Mouse (Mus musculus) urinary bladder, adult 2 months (tissue): ENCODE data around the gene Sh3bp4. TPM values are rescaled to one million over a fixed set of nuclear protein-coding genes. Genes with fewer than 3 reads are reported as not detected.
A peak's percentile ranks its signal among the peaks of the same experiment; 100 is the strongest.

Source experiments
- DNase-seq: peaks from one replicate; pipeline ENCODE4 v3.0.0; 2022; ENCODE audit warnings: low spot score
- polyA plus RNA-seq: library from polyadenylated mRNA; depleted of rRNA; stranded (reverse); fragments of >200 nt; gene quantifications from 2 replicates; pipeline ENCODE4 v1.2.3, GENCODE M21; 2012; rRNA removed

The Sh3bp4 gene
- polyA plus RNA-seq = 11.4 and 12.0 TPM in 2 replicates

DNA sequence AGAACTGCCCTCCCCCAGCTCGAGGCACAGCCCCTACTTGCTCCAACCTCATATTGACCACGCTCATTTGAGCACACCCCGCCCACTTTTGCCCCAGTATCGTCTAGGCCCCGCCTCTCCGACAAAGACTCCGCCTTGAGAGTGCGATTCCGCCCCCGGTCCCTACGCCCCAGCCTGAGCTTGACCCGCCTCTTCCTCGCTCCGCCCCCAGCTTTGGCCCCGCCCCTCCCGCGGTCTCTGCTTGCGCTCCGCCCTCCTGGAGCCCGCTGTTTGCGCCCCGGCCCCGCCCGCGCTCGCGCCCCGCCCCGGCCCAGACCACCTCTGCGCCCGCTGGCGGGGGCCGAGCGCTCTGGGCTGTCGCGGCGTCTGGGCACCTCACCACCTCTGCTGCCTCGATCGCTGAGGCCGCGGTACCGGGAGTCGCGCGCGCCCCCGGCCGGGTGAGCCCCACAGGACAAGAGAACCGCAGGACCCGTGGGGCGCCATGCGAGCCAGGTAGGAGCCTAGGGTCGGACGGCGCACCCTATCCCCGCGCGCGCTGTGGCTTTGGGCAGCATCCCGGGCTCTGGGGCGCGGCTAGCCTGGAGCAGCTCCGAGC, at the start of gene Sh3bp4:
Sh3bp4 (plus strand) TSS at position 313 of the 598 bp plus-strand sequence.
- DNase-seq = peak; percentile 95

- DNase-seq = no peak
Measured at GRCm38 (mm10) chr1:89022997-89023396, 47.2 kb upstream of the Sh3bp4 start.

DNA sequence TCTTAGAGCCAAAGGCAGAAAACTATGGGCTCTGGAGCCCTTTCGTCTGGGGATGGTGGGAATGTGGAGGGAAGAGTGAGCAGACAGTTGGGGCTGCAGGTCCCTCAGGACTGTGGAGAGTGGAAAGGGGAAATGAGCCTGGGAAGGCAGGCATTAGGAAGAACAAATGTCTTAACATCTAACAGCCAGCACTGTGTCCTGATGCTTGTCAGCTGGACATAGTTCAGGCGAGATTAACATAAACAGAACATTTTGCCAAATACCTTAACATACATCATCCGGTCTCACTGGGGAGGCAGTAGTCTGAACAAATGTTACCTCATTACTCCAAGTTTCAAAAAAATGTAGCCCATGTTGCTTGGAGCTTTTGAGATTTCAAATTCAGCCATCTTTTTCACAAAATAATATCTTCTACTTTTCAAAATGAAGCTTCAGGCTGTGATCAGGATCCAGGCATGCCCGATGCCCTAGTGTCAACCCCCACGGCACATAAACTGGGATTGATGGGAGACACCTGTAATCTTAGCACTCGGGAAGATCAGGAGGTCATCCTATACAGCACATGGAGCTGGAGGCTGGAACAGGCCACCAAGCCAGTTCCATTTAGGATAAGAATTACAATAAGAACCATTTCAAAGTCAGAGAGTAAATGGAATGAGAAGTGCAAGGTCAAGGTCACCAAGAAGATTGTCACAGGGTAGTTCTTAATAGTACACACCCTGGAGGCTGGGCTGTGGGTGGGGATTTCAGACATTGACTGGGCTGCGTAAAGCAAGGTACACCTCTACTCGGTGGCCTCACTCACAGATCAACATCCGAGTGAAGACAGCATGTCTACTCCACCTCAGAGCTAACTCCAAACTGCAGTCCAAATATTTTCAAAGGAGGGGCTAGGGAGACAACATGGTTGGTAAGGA, 45.3 kb upstream of the Sh3bp4 start:
- no peak for DNase-seq

DNA sequence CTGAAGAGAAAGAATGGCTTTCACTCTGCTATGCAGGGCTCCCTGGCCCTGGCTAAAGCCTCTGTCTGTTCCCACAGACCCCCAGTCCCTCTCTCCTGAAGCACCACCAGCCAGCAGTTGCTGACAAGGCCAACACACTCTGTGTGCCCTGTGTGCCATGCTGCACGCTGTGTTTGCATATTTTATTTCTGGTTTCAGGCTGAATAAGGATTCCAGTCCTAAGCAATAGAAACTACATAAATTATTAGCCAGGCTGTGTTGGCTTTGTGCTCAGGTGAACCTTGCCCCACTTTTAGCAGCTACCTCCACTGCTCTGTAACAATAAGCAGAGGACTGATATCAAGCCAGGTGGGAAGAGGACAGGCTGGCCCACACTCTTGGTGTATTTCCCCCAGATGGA, 44.2 kb upstream of the Sh3bp4 start:
- DNase-seq = no peak

- DNase-seq = no peak
Measured at GRCm38 (mm10) chr1:89029136-89029927, 40.9 kb upstream of the Sh3bp4 start.

DNA sequence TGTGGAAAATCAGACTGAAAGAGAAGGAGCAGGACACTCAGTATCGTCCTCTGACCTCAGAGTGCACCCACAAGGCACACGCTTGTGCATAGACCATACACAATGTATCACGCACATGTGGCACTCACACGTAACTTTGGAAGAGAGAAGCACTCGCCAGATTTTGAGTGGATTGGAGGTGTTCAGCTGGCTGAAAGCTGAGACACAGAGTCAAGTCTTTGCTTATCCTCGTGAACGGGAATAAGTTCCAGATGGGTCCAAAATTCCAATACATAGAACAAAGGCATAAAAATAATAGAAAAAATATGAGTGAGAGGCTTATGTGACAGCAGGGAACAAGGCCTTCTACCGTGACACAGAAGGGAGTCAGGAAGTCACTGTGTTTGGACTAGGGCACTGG, 36.6 kb upstream of the Sh3bp4 start:
- DNase-seq = no peak

- no peak for DNase-seq
Measured at GRCm38 (mm10) chr1:89034061-89034460, 36.2 kb upstream of the Sh3bp4 start.

DNA sequence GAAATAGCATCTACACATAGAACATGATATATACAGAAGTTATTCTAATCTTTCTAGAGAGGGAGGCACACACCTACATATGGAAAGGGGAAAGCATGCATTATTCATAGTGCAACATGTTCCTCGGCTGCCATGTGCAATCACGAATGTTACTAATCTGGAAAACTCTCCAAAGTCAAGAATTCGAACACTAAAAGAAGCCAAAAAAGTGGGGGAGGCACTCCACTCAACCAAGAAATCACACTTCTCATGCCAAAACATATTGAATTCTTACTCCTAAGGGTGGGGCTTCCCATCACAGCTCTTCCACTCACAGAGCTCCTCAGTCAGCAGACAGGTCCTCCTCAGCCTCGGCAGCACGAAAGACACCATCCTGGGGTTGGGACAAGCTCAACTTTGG, 35.1 kb upstream of the Sh3bp4 start:
- no peak for DNase-seq

DNA sequence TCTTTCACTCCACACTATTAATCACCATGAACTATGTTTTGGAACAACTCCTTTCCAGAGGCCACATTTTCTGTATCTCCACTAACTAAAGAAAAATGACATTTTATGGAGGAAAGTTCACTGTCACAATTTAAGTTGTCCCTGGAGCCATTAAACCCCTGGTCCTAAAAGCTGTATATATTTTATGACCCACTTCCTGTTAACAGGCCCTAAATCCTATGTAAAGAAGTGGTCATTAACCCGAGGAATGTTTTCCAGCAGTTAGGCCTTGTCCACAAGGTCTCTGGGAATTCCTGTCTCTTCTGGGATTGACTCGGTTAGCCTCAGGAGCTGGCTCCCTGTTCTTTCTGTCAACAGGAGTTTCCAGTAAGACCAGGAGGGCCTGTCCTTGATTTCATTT, 30.4 kb upstream of the Sh3bp4 start:
- DNase-seq = no peak

DNA sequence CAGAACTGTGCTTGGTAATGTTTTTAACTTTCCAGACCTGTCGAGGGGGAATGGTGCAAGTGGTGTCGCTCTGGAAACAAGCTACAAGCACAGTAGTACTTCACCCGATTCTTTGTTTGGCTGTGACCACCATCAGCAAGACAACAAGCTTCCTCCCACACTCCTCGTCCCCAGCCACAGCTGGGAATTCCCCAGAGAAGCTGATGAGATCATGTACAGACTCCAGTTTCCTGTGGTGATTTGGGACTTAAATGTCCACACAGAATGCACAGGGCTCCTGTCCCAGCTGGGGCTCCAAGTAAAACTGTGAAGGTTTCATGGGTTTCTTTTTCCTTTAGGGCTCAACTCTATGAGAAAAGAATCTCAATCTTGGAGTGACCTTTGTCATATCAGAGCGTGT, 28.9 kb upstream of the Sh3bp4 start:
- no peak for DNase-seq

- DNase-seq = no peak
Measured at GRCm38 (mm10) chr1:89042081-89042480, 28.1 kb upstream of the Sh3bp4 start.

DNA sequence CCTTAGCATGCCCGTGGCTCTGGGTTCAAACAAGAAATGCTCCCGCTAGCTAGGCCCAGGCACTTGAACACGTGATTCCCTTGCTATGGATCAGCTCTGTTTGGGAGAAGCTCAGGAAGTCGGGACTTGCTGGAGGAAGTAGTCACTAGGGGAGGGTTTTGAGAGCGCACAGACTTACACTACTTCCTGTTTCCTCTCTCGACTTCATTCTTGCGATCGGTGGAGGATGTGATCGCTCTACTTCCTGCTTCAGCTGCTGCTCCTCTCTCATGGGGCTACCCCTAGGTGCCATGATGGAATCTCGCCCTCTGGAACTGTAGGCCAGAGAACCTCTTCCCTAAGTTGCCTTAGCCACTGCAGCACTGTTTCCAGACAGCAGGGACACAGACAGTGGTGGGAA, 27.3 kb upstream of the Sh3bp4 start:
- DNase-seq = no peak

- DNase-seq = no peak
Measured at GRCm38 (mm10) chr1:89045403-89045802, 24.8 kb upstream of the Sh3bp4 start.

DNA sequence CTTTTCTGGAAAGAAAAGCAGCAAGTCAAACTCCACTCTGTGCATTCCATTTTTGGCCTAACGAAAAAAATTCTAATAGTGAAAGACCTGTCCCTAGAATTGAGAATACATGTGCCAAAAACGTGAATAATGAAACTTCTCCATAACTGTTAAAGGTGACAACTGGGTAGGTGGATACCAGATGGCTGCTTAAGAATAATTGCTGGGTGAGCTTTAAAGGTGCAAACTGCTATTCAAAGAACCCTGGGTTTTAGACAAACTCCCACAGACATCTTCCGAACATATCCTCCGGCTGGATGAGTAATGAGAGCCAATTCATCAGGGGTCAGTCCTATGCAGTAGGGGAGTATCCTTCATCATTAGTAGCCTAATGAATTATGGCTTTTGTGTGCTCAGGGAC, 20.7 kb upstream of the Sh3bp4 start:
- DNase-seq = no peak

DNA sequence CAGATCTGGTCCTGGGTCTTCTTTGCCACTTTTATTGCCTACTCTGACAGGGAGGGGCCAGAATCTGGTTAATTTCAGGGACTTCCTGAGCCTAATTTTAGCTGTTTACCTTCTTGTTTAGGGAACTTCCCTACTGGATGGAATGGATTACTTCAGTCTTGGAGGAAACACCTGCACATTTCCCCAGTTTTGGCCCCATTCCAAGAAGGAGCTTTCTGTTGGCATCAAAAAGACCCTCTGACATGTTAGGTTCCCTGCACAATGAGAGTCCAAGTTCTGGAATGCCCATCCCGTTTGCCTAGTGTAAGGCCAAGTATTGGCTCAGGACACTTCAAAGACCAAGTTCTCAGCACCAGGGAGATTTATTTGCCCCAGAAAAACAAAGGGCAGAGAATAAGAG, 14.0 kb upstream of the Sh3bp4 start:
- no peak for DNase-seq

GRCm38 (mm10) chr1:89057430-89057829, 12.8 kb upstream of the Sh3bp4 start:
- no peak for DNase-seq

DNA sequence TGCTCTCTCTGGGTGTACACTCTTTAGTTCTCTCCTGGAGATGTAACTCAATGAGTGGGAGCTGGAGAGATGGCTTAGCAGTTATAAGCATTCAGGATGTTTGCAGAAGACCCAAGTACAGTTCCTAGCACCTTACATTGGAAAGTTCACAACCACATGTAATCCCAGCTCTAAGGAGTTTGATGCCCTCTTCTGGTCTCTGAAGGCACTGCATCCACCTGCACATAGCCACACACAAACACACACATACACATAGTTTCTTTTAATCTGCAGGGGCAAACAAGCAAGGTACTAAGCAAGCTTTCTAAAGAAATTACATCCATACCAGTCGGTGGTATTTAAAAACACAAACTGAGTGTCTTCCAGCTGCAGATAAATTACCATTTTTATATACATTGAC, 12.2 kb upstream of the Sh3bp4 start:
- no peak for DNase-seq

- DNase-seq = no peak
Measured at GRCm38 (mm10) chr1:89062977-89063376, 7.2 kb upstream of the Sh3bp4 start.

- DNase-seq = no peak
Measured at GRCm38 (mm10) chr1:89063800-89064199, 6.4 kb upstream of the Sh3bp4 start.

DNA sequence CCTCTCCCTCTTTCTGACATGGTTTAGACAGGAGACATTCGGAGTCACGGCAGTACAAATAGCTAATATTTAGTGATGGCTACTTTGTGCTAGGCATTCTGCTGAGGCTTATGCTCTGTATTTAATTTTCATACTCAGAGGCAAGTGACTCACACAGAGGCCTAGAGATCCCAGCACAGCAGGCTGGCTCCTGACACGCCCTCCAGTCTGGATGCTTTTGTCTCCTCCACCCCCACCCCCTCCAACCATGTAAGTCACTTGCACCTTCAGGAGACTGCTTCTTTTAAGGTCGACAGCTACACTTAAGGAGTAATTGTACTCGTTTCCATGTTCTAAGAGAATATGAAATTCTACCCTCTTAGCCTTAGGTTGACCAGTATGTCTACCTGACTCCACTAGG, 1.4 kb upstream of the Sh3bp4 start:
- no peak for DNase-seq

DNA sequence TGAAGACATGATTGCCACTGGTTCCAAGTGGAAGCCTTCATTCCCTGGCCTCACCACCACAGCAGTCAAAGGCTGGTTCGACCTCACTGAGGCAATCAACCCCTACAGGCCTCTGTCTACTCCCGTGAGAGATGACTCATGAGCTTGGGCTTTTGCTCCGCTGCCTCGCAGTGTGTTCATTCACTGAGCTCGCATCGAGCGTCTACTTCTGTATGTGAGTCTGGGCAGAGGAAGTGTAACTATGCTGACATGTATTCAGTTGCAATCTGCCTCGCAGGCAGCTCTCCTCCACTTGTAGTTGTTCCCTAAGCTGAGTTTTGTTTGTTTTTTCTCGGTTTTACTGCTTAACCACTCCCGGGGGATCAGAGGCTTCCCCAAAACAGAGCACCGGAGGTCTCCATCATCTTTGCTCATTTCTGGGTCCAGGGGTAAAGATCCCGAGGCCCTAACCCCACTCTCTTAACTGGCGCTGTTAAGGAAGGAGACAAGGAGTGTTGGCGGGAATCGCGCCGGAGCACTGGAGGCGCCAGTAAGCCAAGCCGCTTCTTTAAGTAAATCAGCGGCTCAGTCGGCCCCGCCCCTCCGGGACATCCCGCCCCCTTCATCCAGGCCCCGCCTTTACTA, 624 bp upstream of the Sh3bp4 start:
- DNase-seq = no peak

DNA sequence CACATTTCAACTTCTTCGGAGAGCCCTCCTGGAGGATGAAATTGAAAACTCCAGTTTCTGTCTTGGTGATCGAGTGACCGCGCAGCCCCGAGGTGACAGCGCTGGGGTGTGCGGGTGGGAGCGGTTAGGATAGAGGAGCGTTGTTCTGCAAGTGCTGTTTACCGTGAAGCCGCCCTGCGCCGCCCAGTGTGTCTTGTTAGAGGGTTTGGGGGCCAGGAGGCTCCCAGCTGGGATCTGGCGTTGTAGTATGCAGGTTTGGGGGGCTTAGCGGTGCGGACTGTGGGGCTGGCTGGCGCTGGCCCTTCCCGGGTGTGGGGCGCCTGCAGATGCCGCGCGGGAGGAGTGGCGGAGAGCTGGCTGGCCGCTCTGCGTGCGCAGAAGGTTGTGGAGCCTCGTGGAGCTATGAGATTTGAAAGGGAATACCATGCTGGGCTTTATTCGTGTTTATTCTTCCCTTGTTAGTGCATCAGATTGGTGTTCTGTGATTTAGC, 701 bp downstream of the Sh3bp4 start:
- peak; percentile 49 for DNase-seq
